Mouse (Mus musculus) embryo, embryonic 10 days (tissue): ENCODE measurements at regions not wholly inside any gene's neighbourhood (a gene's known extent, or its start where the extent isn't known, plus 50 kb on each side); places are given as distances from the start of the nearest gene placed in this dataset.

Experiments used
- DNase-seq: peaks from one replicate; pipeline ENCODE4 v3.0.0-alpha.2; 2015; ENCODE audit warnings: low spot score

GRCm38 (mm10) chr16:66579551-66579950, 764.5 kb downstream of the Vgll3 start:
- DNase-seq, result no peak

GRCm38 (mm10) chr16:66585698-66586284, 770.7 kb downstream of the Vgll3 start:
- peak; percentile 52 for DNase-seq

GRCm38 (mm10) chr16:66602211-66602610, 787.2 kb downstream of the Vgll3 start:
- DNase-seq, result peak; percentile 16

- no peak for DNase-seq
These were observed 787.6 kb downstream of the Vgll3 start for GRCm38 (mm10) chr16:66602686-66603085.

- peak; percentile 18 for DNase-seq
These were observed 788.8 kb downstream of the Vgll3 start for GRCm38 (mm10) chr16:66603825-66604224.
